Mouse (Mus musculus): ENCODE measurements around the gene Il10rb.

- TF ChIP-seq GATA1 (IDR thresholded peaks at IDR 0.05; ENCODE audit: borderline replicate concordance, low read length) = no peak
- no peak for TF ChIP-seq CTCF (IDR thresholded peaks at IDR 0.05; ENCODE audit: low read depth, low read length)
These were observed 52.4 kb downstream of the Il10rb start for GRCm38 (mm10) chr16:91458301-91458746.

Measured in G1E (cell line).